Mouse (Mus musculus): Measurements from ENCODE around the gene Nlrc5.

Gene Nlrc5

DNA sequence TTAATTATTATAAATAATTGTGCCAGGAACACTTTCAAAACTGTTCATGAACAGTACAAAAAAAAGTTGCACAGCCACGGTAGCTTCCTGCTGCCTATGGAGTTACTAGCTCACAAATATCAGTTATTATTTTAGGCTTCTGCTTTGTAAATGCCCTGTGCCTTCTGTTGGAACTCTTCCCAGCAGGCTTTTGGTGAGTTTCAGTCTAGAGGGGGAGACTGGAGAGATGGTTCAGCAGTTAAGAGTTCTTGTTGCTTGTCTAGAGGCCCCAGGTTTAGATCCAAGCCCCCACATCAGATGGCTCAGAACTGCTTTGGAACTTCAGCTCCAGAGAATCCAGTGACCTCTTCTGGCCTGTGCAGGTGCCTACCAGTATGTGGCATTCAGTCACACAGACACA is 37.1 kb downstream of the Nlrc5 start:
- no peak for DNase-seq

DNA sequence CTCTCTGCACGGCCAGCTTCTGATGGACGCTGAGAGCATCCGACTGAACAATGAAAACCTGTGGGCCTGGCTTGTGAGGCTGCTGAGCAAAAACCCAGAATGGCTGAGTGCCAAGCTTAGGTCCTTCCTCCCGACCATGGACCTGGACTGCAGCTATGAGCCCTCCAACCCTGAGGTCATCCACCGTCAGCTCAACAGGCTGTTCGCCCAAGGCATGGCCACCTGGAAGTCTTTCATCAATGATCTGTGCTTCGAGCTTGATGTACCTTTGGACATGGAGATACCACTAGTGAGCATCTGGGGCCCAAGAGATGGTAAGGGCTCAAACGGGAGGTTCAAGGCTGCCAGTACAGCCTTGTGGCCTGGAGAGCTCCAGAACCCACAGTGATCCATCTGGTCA is 38.6 kb downstream of the Nlrc5 start:
- DNase-seq: no peak

DNA sequence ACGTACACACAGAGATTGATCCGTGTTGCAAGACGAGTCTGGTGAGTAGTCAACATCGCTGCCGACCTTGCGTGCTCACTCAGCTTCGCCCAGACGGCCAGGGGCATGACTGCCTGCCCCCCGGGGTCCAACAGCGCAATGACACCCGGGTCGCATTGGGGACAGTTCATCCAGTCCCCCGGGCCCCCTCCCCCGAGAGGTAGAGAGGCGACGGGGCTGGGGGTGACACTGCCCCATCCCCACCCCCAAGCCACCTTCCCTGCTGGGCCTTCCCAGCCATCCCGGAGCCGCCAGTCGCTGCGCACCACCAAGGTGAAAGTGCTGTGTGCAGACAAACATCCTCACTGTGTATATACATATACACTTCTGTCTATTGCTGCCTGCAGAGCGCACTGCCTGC is 39.3 kb downstream of the Nlrc5 start:
- no peak for DNase-seq

DNA sequence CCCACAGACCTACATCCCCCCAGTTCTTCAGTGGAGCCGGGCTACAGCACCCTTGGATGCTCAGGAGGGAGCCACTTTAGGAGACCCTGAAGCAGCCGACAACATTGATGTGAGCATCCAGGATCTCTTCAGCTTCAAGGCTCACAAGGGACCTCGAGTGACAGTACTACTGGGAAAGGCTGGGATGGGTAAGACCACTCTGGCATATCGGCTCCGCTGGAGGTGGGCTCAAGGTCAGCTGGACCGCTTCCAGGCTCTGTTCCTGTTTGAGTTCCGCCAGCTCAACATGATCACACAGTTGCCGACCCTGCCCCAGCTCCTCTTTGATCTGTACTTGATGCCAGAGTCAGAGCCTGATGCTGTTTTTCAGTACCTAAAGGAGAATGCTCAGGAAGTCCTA is 41.6 kb downstream of the Nlrc5 start:
- DNase-seq: no peak

DNA sequence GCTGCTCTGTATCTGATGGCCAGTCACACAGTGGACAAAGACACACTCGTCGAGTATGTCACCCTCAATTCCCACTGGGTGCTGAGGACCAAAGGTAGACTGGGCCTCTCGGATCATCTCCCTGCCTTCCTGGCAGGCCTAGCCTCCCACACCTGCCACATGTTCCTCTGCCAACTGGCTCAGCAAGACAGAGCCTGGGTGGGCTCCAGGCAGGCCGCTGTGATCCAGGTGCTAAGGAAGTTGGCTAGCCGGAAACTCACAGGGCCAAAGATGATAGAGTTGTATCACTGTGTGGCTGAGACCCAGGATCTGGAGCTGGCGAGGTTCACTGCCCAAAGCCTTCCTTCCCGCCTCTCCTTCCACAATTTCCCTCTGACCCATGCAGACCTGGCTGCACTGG is 42.7 kb downstream of the Nlrc5 start:
- DNase-seq: no peak

DNA sequence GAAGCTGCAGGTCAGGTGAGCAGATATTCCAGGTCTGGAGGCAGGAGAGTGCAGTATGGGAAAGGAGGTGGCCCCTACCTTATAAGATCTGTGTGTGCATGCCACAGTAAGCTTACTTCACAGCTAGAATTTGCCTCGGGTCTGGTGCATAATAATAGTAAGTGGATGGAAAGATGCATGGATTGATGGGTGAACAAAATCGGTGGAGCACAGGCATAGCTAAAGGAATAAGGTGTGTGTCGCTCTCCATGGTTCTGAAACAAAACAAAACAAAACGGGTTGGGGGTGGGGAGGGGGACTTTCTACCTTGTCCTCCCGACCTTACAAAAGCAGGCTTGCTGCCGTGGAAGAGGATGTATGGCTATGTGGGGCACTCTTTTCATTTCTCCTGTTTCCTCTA is 47.9 kb downstream of the Nlrc5 start:
- no peak for DNase-seq

DNA sequence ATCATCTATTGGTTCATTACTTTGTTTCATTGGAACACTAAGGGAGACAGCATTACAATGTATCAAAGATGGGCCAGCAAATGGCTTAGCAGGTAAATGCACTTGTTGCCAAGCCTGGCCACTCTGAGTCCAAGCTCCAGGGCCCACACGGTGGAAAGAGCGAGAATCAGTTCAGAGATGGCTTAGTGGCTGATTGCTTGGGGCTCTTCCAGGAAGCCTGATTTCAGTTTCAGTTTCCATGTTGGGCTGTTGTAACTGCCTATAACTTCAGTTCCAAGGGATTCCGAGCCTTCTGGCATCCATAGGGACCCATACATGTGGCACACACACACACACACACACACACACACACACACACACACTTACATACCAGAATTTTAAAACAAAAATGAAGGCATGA is 51.1 kb downstream of the Nlrc5 start:
- no peak for DNase-seq

DNA sequence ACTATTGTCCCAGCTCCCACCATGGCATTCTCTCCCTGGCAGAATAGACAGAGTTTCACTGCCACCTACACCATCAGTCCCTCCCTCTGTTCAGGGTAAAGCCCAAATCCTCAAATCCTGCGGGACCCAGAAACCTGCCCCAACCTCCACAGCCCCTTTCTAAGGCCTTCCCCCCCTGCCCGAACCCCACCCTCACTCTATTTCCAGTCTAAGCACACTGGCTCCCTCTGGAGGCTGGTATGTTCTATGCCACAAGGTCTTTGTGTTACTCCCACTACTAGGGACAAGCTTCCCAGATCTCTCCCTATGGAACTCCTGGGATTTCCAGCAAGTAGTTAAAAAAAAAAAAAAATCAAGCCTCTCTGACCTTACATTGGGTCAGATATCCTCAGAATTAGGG is 51.7 kb downstream of the Nlrc5 start:
- DNase-seq: no peak

DNA sequence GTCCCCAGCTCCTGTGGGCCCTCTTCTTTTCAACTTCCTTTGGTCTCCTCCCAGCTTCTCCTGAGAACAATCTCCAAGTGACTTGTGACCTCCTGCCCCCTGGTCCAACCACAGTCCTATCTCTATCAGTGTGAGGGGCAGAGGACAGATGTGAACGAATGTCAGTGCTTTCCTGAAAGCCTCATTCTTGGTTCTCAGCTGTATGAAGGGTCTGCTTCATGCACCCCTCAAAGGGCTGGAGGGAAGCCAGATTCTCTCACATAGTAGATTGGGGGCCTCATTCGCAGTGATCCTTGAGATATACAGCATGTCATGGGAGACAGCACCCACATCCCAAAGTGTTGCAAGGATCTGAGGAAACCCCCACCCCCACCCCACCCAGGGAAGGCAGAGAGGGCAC is 53.9 kb downstream of the Nlrc5 start:
- DNase-seq: no peak

DNA sequence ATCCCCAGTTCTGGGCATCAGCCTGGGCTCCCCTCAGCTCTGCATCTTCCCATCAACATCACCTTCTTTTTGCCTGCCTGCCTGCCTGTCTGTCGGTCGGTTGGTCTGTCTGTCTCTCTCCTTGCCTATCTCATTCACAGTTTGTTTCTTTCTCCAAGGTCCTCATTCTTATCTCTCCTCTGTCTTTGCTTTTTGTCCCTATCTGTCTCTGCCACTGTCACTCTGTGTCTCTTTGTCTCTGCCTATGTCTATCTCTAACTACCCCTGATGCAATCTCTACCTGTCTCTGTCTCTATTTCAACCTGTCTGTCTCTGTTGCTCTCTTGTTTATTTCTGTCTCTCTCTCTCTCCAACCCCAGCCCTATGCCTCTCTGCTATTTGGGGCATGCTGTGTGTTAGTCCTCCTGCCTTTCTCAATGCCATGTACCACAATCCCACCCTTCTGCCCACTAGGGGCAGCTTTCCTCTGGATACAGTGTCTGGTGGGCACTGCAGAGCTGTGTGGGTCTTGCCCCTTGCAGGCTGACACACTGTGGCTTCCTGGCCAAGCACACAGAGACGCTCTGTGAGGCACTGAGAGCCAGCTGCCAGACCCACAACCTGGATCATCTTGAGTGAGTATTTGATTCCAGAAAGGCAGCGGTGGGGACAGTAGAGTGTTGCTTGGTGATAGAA is 55.8 kb downstream of the Nlrc5 start:
- no peak for DNase-seq

DNA sequence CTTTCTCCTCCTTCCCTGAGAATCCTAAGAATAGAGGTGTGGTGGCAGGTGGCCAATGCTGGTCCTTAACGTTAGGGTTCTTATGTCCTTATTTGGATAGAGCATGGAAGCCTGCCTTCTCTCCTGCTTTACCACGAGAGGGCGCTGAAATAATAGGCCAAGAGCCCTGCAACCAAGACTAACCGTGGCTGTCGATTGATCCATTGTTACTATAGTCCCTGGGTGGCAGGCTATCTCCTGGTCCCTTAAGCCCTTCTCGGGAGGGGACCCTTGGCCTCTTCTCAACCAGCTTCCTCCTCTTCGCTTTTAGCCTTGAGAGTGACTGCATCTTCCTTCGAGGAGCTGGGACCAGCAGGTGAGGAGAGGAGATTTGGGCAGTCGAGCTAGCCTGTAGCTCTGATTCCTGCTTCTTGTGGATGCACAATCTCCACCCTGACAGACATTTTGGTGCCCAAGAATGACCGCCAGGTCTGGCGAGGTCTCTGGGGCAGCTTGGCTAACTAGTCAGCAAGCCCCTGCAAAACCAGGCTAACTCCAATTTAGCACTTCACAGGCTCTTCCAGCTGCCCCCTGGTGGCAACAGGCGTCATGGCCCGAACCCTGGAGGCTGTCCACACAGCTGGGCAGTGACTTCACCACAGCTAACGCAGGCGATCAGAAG is 58.0 kb downstream of the Nlrc5 start:
- DNase-seq: peak; percentile 27

DNA sequence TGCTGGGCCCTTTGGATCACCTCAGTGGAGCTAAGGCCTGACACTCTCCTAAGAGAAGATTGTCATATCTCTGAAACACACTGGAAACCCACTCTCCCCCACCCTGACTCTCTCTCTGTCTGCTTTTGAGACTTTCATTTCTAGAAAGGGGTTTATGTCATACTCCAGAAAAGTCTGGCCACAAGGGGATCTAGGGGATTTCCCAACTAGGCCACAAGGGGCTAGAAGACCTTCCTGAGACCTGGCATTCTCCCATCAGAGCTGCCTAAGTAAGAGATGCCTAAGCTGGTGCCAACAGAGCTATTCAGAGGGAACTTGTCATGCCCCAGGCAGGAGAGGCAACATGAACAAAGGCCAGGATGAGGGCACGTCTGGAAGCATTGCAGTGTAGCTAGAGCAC is 59.1 kb downstream of the Nlrc5 start:
- DNase-seq: no peak

DNA sequence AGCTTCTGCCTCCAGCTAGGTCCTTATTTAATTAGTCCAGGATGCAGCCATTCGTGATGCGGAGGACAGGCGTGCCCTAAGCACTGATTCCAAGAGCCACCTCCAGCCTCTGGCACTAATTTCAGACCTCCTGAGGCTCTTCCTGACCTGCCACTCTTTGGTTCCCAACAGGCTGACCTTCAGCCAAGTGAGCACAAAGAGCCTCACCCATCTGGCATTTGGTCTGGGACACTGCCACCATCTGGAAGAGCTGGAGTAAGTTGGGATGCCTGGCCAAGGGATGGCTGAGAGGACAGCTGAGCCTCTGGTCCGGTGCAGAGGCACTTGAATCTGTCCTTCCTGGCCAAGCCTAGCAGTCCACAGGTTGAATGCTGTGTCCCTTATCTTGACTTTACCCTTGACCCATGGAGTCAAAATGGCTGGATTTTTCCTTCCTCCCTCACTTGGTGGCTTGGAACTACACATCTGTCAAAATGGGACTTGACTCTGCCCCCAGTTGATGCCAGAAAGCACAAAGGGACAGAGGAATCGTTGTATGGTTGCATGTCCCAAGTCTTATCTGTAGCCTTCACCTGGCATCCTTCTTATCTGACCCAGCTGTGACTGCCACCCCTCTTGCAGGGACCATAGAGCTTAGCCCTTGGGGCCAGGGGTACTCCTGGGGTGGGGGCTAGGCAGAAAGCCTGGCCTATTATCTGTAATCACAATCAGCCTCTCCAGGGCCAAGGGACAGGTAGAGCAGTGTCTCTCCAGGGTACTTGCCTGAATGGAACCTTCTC is 81.5 kb downstream of the Nlrc5 start:
- no peak for DNase-seq

DNA sequence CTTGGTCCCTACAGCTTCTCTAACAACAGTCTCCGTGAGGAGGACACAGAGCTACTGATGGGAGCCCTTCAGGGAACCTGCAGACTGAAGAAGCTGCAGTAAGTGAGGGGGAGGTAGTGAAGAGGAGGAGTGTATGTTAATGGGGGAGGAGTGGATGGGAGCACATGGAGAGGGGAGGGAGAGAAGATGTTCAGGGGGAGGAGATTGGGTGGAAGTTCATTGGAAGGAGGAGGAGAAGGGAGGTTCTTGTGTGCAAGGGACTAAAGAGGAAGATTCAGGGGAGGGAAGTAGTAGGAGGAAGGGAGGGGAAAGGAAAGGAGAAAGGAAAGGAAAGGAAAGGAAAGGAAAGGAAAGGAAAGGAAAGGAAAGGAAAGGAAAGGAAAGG is 82.0 kb downstream of the Nlrc5 start:
- no peak for DNase-seq

DNA sequence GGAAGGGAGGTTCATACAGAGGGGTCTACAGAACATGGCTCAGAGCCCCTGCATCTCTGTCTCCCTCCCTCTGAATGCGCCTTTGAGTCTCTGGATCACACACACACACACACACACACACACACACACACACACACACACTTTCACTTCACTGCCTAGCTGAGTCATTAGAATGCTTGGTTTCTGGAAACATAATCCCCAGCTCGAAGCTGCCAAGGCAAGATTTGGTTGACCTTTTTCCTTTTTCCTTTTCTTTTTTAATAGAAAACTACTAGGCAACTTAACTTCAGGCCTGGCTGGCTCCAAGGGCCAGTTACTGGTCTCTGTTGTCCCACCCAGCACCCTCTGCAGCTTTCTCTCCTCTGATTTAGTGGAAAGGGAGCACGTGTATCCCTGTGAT is 82.6 kb downstream of the Nlrc5 start:
- DNase-seq: no peak

DNA sequence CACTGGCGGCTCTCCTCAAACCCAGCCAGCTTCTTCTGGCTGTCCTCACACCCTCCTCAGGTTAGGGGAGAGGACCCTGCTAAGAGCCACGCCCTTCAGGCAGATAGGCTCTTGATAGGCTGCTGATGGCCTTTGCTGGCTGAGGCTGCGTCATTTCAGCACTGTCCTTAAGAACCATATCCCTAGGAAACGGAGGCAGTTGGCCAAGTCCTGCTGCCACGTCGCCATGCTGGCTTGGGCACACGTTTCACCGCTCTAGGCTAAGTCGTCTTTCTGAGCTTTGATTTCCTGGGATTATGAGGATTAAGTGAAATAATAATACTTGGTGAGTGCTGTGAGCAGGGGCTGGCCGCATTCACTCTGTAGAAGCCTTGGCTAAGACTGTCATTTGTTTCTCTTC is 84.2 kb downstream of the Nlrc5 start:
- no peak for DNase-seq

DNA sequence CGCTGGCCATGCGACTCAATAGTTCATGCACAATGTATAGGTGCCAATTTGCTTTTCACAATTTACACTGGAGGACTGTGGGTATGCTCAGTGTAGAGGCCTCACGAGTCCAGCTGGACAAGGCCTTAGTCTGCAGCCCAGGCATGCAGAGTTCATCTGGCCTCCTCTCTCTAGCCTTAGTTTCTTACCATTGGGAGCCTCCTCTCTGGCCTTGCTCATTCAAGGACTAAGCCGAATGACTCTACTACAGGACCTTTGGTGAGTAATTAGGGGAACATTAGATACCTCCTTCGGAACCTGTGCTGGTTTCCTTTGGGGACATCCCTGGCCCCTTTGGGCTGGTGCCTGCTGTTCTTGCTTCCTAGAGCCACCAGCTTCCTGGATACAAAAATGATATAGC is 84.9 kb downstream of the Nlrc5 start:
- no peak for DNase-seq

DNA sequence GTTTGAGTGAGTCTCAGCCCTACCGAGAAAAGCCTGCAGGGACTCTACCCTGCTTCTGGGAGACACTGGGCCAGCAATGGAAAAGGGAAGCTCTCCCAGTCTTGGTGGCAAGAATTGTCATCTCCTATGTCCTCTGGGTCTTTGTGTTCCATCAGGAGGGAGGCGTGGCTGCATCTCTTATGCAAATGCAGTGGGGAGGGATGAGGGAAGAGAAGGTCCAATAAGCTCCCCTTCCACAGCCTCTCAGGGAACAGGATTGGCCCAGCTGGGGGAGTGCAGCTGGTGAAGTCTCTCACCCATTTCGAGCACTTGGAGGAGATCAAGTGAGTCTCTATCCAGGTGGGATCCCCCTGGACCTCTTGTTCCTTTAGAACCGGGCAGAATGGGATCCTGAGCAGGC is 87.3 kb downstream of the Nlrc5 start:
- no peak for DNase-seq

DNA sequence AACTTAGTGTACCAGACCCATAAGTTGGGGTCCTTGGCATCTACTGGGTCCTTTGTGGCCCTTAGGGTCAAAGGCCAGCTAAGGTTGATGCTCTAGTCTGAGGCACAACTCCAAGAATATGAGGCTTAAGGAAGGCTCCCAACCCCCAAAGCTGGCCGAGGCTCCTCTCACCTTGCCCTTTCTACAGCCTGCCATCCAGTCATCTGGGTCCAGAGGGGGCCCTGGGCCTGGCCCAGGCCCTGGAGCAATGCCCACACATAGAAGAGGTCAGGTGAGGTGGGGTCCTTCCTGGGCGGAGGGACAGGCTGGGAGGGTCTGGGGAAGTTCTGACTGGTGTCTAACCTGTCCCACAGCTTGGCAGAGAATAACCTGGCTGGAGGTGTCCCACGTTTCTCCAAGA is 88.3 kb downstream of the Nlrc5 start:
- no peak for DNase-seq

DNA sequence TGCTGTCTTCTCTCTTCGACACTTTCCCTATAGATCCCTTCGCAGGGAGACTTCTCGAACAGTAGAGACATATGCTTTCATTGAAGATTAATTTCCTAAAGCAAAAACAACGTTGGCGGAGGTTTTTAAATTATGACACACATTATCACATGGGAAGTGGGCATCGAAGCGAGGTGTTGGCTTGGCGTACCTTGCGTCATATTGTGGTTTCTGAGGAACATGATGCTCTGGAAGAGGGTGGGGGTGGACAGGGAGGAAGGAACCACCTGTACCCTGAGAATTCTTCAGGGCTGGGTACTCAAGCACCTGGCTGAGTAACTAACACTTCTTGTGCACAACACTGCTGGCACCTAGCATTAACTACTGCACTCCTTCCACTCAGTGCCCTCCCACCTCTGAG is 90.4 kb downstream of the Nlrc5 start:
- DNase-seq: no peak

DNA sequence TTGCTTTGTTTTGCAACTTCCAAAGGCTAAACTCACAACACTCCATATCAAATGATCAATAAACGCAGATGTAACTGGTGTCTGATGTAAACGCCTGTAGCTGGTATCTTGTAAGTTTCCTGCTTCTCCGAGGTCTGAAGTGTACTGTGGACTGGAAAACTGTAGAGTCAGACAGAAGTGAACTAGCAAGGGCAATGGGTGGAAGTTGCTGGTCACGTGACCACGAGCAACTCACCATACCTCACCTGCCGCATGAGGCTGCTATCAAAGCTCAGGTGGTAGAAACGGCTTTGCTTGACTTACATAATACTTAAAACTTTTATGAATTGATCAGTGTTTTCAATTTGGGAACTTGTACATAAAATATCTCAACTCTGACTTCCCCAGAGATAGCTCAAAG is 93.0 kb downstream of the Nlrc5 start:
- no peak for DNase-seq

DNA sequence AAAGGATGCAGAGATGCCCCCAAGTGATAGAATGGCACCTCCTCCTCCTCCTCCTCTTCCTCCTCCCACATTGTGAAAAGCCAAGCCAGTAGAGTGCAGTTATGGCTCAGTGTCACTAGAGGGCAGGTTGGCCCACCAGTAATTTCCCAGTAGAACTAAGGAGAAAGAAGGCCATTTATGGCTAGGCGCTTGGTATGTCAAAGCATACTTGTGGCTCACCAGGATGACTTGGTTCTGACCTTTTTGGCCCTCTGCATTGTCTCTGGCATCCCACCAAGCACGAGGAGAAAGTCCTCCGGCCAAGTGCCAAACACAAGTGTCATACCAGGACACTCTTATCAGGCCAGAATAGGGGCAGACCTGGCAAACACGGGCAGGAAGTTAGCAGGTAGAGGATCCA is 94.1 kb downstream of the Nlrc5 start:
- peak; percentile 8 for DNase-seq

DNA sequence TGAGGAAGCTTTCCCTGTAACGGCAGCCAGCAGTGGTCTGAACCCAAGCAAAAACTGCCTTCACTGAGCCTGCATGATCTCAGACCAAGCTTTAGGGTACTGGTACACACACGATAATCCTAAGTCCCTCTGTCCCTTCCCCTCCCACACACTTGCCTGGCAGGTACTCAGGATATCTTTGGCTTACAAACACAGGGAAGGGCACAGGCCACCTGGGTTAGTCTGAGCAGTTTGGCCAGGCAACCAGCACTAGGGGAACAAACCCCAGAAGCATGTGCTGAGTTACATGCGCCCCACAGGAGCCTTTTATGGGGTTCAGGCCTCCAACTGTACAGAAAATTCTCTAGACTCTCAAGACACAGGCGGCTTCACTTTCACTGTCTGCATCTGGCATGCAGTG is 95.7 kb downstream of the Nlrc5 start:
- no peak for DNase-seq

DNA sequence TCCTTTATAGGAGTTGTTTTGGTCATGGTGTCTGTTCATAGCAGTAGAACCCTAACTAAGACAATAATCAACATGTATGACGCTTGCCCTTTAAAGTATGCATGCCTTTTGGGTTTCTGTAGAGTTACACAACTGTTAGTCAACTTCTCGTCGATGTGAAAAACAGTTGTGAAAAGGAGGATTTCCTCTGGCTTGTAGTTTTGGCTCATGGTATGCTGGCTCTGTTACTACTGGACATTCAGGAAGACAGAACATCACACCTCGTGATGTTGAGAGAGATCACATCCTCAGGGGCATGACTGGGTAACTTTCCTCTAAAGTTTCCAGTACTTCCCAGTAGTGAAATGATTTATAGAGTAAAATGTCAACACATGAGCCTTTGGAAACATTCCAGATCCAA is 96.5 kb downstream of the Nlrc5 start:
- no peak for DNase-seq

DNA sequence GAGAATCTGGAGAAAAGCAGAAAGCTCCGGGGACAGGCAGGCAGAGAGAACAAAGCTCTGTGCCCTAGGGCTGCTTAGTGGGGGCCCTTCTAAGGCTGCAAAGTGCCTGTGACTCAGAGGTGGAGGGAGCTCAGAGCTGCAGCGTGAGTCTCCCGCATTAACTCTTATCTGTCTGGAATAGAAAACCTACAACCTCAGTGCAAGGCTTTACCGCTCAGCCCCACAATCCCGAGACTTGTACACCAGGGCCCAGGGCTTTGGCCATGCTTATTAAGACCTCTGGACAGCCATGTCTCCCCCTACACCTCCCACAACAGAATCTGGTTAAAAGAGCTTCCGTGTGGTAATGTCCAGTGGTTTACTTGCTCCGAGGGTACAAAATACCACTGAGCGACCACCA is 97.8 kb downstream of the Nlrc5 start:
- DNase-seq: no peak

Data from cerebellum, adult 11 months (tissue).